Mouse (Mus musculus) limb, embryonic 13.5 days (tissue): ENCODE results near the gene Ahnak2. TPM values are rescaled to one million over a fixed set of nuclear protein-coding genes. Genes with fewer than 3 reads are reported as not detected.

Experiments
- microRNA-seq: library from miRNA; unstranded; fragments of <30 nt; microRNA quantifications from one replicate; pipeline ENCODE4, GENCODE M21; 2016
- polyA plus RNA-seq: library from polyadenylated mRNA; unstranded; fragments of >200 nt; fragmentation: Nextera tagmentation; extraction: Ambion mirVana; gene quantifications from 2 replicates; pipeline ENCODE4 v1.2.1, GENCODE M21; 2015

Ahnak2 gene
- polyA plus RNA-seq, 1 experiment from 2014 or later: 0.64 TPM

Small RNA genes within 50 kb of the gene (microRNA-seq; reads per million reads assigned to microRNA genes)
- not detected for gene Mir6940

Other genes with a start within 250 kb of the Ahnak2 start
- 4.2 and 5.5 TPM in 2 replicates for gene Inf2, start 213.9 kb downstream of the Ahnak2 start, polyA plus RNA-seq
- 12.8 and 14.7 TPM in 2 replicates for gene Adssl1, start 182.6 kb downstream of the Ahnak2 start, polyA plus RNA-seq
- gene Siva1, start 158.0 kb downstream of the Ahnak2 start, polyA plus RNA-seq: 246 and 251 TPM in 2 replicates
- 62.5 and 71.0 TPM in 2 replicates for gene Akt1, start 127.8 kb downstream of the Ahnak2 start, polyA plus RNA-seq
- gene Zbtb42, start 123.8 kb downstream of the Ahnak2 start, polyA plus RNA-seq: 2.2 and 2.4 TPM in 2 replicates
- 14.7 and 16.6 TPM in 2 replicates for gene Cep170b, start 82.2 kb downstream of the Ahnak2 start, polyA plus RNA-seq
- gene Pld4, start 42.0 kb downstream of the Ahnak2 start, polyA plus RNA-seq: 6.1 and 7.2 TPM in 2 replicates
- 7.9 and 8.8 TPM in 2 replicates for gene Clba1, start 6.3 kb upstream of the Ahnak2 start, polyA plus RNA-seq
- gene Cdca4, start 26.8 kb upstream of the Ahnak2 start, polyA plus RNA-seq: 132 and 134 TPM in 2 replicates
- 0.11 and 0.13 TPM in 2 replicates for gene Gpr132, start 65.6 kb upstream of the Ahnak2 start, polyA plus RNA-seq
- gene Jag2, start 127.1 kb upstream of the Ahnak2 start, polyA plus RNA-seq: 5.9 and 7.8 TPM in 2 replicates
- gene Nudt14, start 139.5 kb upstream of the Ahnak2 start, polyA plus RNA-seq: 83.8 and 88.9 TPM in 2 replicates
- 26.7 and 27.5 TPM in 2 replicates for gene Btbd6, start 173.8 kb upstream of the Ahnak2 start, polyA plus RNA-seq
- 71.4 and 74.0 TPM in 2 replicates for gene Brf1, start 198.0 kb upstream of the Ahnak2 start, polyA plus RNA-seq
- 14.2 and 16.7 TPM in 2 replicates for gene Pacs2, start 211.9 kb upstream of the Ahnak2 start, polyA plus RNA-seq